Mouse (Mus musculus): ENCODE results near the gene Snx30.

DNA sequence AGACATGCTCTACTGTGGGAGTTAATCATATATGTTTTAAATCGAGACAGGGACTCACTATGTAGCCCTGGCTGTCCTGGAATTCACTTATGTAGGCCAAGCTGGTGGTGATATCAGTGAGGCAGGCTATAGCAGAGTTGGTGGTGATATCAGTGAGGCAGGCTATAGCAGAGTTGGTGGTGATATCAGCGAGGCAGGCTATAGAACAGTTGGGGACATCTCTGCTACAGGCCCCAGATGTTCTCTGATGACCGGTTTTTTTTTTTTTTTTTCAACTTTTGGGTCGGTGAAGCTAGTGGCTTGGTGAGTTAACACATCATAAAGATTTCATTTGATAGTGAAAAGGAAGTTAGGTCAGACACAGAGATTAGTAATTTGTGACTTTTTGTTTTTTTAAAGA is 2.8 kb upstream of the Snx30 start:
- TF ChIP-seq EP300 (IDR thresholded peaks at IDR 0.05; ENCODE audit: low read depth) (peak; percentile 87), CTCF (IDR thresholded peaks at IDR 0.05; ENCODE audit: low read depth) (no peak)

All from liver, postnatal 0 days (tissue).